Mouse (Mus musculus) brain, embryonic 14.5 days (tissue): Measurements from ENCODE around the gene Erp27.

Experiments
- CTCF ChIP-seq: fragments of 200-500 bp; IDR thresholded peaks from 2 replicates; pipeline ENCODE4 v1.5.1; 2012; ENCODE audit warnings: inconsistent platforms, mild to moderate bottlenecking, moderate library complexity, borderline replicate concordance; ENCODE audit not compliant: insufficient read depth, insufficient read length; ENCODE audit errors: extremely low read depth
- POLR2A ChIP-seq: fragments of 200-500 bp; IDR thresholded peaks from 2 replicates; pipeline ENCODE4 v1.6.1; 2012; ENCODE audit warnings: mild to moderate bottlenecking, inconsistent platforms, borderline replicate concordance; ENCODE audit not compliant: poor library complexity, insufficient read depth, insufficient read length, severe bottlenecking; ENCODE audit errors: extremely low read depth

- no peak for TF ChIP-seq CTCF
- TF ChIP-seq POLR2A, result no peak
Measured at GRCm38 (mm10) chr6:136868921-136869320, 53.1 kb downstream of the Erp27 start.
